Mouse (Mus musculus): ENCODE data around the gene Ccr6. TPM values are rescaled to one million over a fixed set of nuclear protein-coding genes. Genes with fewer than 3 reads are reported as not detected.
A peak's percentile ranks its signal among the peaks of the same experiment; 100 is the strongest.
"Not testable (repeated sequence)": the region's sequence is repeated elsewhere in the genome, so short reads cannot be mapped to it uniquely, and the experiment has no call there.

The Ccr6 gene
- not detected for total RNA-seq (2021)
- long read RNA-seq, experiment 1, result 0 reads
- long read RNA-seq, experiment 2, result 0 reads

- H3K4me3 ChIP-seq, result no peak within 1 kb of the TSS
- no peak within 1 kb of the TSS for H3K27ac ChIP-seq
- intact Hi-C loops (cut with DNase I), result no loop called here
- no peak for TF ChIP-seq CTCF (IDR thresholded peaks at IDR 0.05)
- no peak for DNase-seq (ENCODE audit: extremely low spot score in 1 of 2, low spot score in 2 of 2)
Measured at GRCm38 (mm10) chr17:8235743-8236142, at the start of gene Ccr6. Gene Ccr6 (plus strand): TSS chr17:8236043.

DNA sequence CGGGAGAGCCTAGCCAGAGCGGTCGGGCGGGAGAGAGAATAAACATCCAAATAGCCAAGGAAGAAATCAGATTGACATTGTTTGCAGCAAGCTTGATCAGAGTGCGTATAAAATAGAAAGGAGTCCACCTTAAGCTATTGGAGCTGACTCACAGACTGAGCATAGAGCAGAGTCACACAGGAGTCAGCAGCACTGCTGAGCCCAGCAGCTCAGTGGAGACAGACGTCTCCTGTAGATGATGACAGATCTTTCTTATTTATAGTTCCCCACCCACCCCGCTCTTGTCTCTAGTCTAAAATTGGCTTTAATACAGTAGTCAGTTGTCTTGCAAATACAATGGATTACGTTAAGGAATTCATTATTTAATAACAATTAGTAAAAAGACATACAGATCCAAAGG is 42.2 kb upstream of the Ccr6 start:
- Histone ChIP-seq H3K4me3 (no peak overlapping the region), H3K27ac (no peak overlapping the region)
- DNase-seq (ENCODE audit: extremely low spot score in 1 of 2, low spot score in 2 of 2), result no peak
- intact Hi-C loops (cut with DNase I), result no loop called here
- TF ChIP-seq CTCF (IDR thresholded peaks at IDR 0.05), result no peak

- intact Hi-C loops (cut with DNase I), result loop anchor here (5.0 kb wide), 1 partner anchor 106 kb away; no protein-coding TSS in a partner anchor
Measured at GRCm38 (mm10) chr17:8195685-8196376, 40.0 kb upstream of the Ccr6 start.

DNA sequence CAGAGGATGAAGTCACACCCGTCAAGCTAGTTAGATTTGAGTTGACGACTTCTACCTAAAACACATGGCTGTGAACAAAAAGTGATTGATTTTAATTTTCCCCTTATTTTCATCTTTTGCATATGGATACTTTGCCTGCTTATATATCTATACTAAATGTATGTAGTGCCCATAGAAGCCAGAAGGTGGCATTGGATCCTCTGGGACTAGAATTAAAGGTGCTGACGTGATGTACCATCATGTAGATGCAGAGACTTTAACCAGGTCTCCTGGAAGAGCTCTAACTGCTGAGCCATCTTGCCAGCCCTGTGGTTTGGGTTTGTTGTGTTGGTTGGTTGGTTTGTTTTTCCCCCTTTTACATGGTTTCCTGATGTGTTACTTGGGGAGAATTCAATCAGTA is 38.2 kb upstream of the Ccr6 start:
- TF ChIP-seq CTCF (IDR thresholded peaks at IDR 0.05), result peak; percentile 40
- Histone ChIP-seq H3K27ac (no peak overlapping the region), H3K4me3 (no peak overlapping the region)
- no peak for DNase-seq (ENCODE audit: extremely low spot score in 1 of 2, low spot score in 2 of 2)
- intact Hi-C loops (cut with DNase I), result loop anchor here (5.0 kb wide), 1 partner anchor 105 kb away; no protein-coding TSS in a partner anchor

More at GRCm38 (mm10) chr17:8195685-8196376, 40.0 kb upstream of the Ccr6 start:
- DNase-seq (ENCODE audit: extremely low spot score in 1 of 2, low spot score in 2 of 2), result no peak
- Histone ChIP-seq H3K27ac (no peak overlapping the region), H3K4me3 (no peak overlapping the region)
- TF ChIP-seq CTCF (IDR thresholded peaks at IDR 0.05), result no peak

DNA sequence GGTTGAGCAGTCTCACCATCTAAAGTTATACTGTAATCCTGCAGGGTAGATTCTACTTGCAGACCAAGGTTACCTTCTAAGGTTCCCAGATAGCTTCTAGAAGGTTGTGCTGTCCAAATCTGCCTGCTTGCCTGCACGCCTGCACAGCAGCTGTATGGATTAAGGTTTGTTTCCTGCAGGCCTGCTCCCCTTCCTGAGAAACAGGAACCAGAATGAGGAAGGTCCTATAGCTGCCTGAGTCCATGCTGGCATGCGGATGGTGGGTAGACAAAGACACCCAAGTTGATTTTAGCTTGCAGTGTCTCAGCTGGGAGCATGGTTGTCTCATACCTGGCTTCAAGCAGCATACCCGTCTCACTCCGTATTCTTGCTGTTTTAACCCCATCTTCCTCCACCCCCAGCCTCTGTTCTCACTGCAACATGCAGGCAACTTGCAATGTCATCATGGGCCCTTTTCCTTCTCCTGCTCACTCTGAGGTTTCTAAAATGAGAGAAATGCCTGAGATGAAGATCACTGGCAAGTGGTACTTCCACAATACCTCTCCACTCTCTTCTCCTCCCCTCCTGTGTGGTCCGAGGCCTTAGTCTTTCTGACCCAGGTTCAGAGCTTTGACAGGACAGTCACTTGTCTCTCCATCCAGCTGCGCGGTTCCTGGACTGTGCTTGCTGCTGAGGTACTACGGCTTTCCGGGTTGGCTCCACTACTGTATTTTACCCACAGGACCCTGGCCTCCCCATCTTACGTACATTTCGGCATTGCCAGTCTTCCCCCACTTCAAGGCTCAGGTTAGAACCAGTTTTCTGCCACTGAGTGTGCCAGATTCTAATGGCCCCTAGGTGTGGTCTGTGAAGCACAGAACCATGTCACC is 36.5 kb upstream of the Ccr6 start:
- peak overlapping the region; percentile 56; the same call in 1 of the 2 replicates for H3K27ac ChIP-seq
- no peak overlapping the region for H3K4me3 ChIP-seq
- intact Hi-C loops (cut with DNase I), result loop anchor here (5.0 kb wide), 1 partner anchor 103 kb away; no protein-coding TSS in a partner anchor
- TF ChIP-seq CTCF (IDR thresholded peaks at IDR 0.05), result no peak
- DNase-seq (ENCODE audit: extremely low spot score in 1 of 2, low spot score in 2 of 2), result no peak

- intact Hi-C loops (cut with DNase I), result loop anchor here (5.0 kb wide), 1 partner anchor 102 kb away; no protein-coding TSS in a partner anchor
Measured at GRCm38 (mm10) chr17:8199936-8200330, 35.9 kb upstream of the Ccr6 start.

DNA sequence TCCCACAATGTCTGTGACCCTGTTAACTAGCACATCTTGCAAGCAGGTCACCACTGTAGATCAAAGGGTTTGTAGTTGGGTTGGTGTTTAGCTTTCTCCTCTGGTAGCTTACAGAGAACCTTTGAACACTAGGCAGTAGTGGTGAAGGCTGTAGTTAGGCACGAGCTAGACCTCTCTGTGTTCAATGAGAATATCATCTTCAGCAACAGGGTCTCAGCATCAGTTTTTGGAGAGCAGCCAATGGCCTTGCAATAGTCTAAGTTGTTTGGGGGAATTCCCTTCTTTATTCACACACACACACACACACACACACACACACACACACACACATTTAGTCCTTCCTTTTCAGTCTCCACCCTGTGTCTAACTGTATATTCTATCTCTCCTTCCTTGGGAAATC is 32.4 kb upstream of the Ccr6 start:
- TF ChIP-seq CTCF (IDR thresholded peaks at IDR 0.05), result no peak
- Histone ChIP-seq H3K4me3 (no peak overlapping the region), H3K27ac (no peak overlapping the region)
- intact Hi-C loops (cut with DNase I), result no loop called here
- no peak for DNase-seq (ENCODE audit: extremely low spot score in 1 of 2, low spot score in 2 of 2)

More at GRCm38 (mm10) chr17:8199936-8200330, 35.9 kb upstream of the Ccr6 start:
- H3K27ac ChIP-seq, result no peak overlapping the region
- no peak for DNase-seq (ENCODE audit: extremely low spot score in 1 of 2, low spot score in 2 of 2)
- TF ChIP-seq CTCF (IDR thresholded peaks at IDR 0.05), result no peak
- no peak overlapping the region for H3K4me3 ChIP-seq

DNA sequence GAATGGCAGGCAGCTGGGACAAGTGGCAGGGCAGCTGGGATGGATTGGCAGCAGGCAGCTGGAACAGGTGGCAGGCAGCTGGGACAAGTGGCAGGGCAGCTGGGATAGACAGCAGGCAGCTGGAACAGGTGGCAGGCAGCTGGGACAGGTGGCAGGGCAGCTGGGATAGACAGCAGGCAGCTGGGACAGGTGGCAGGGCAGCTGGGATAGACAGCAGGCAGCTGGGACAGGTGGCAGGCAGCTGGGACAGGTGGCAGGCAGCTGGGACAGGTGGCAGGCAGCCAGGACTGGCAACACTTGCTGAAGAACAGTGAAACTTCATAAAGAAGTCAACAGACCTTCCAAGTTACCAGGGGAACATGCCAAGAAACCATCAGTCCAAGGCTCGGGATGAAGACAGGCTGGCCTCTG is 30.6 kb upstream of the Ccr6 start:
- H3K4me3 ChIP-seq; intact Hi-C loops (cut with DNase I); DNase-seq (ENCODE audit: extremely low spot score in 1 of 2, low spot score in 2 of 2); H3K27ac ChIP-seq: not testable (repeated sequence)

DNA sequence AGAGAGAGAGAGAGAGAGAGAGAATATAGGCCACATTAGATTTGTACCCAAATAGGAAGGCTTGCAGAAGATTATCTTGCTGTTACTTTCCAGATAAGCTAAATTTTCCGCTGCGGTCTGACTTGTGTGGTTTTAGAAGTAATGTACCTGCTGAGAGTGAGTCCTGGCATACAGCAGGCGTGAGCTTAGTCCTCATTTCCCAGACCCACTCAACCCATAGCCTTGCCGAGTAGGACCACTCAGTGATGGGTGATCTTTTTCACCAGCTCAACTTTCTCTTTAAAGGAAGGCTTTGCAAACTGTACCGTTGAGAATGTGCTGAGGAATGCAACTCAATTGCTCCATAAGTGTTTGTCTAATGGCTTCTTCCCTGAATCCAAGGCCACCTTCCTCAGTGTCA is 29.2 kb upstream of the Ccr6 start:
- TF ChIP-seq CTCF (IDR thresholded peaks at IDR 0.05), result no peak
- intact Hi-C loops (cut with DNase I), result no loop called here
- no peak for DNase-seq (ENCODE audit: extremely low spot score in 1 of 2, low spot score in 2 of 2)
- Histone ChIP-seq H3K4me3 (no peak overlapping the region), H3K27ac (no peak overlapping the region)

DNA sequence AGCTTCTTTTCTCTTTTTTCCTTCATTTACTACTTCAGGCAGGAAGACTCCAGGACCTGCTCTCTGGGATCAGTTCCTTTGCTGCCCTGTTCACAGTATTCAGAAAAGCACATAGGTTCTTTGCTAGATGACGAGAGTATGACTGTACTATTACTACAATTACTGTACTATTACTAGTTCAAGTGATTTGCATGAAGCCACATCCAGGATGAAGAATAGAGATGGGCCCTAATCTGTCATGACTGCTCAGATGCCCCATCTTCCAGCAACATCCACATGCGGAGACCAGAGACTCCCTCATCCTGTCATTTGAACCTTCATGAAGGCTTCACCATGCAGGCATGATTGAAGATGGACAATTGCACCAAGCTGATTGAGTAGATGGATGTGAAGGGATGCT is 26.1 kb upstream of the Ccr6 start:
- H3K27ac ChIP-seq, result no peak overlapping the region
- intact Hi-C loops (cut with DNase I), result no loop called here
- H3K4me3 ChIP-seq, result no peak overlapping the region
- no peak for TF ChIP-seq CTCF (IDR thresholded peaks at IDR 0.05)
- DNase-seq (ENCODE audit: extremely low spot score in 1 of 2, low spot score in 2 of 2), result no peak

GRCm38 (mm10) chr17:8210170-8210569 is 25.7 kb upstream of the Ccr6 start:
- no peak for DNase-seq (ENCODE audit: extremely low spot score in 1 of 2, low spot score in 2 of 2)
- no peak for TF ChIP-seq CTCF (IDR thresholded peaks at IDR 0.05)
- Histone ChIP-seq H3K4me3 (no peak overlapping the region), H3K27ac (no peak overlapping the region)
- intact Hi-C loops (cut with DNase I), result no loop called here

DNA sequence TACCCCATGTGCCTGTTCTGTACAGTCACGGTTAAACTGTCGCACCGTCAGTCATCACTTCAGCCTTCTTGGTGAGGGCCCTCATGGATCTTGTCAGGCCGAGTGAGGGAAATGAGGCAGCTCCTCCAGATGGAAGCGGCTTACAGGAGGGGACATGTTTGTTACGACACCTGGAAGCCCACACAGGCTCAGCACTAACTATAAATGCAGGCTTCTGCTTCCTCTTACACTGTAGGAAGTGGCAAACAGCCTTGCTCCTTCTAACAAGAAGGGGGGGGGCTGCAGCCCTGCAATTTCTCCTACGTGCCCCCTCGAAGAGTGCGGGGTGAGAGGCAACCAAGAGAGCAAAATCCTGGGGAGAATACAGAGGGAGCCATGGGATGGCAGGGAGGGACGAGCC is 25.2 kb upstream of the Ccr6 start:
- H3K4me3 ChIP-seq, result no peak overlapping the region
- no peak for TF ChIP-seq CTCF (IDR thresholded peaks at IDR 0.05)
- no peak overlapping the region for H3K27ac ChIP-seq
- DNase-seq (ENCODE audit: extremely low spot score in 1 of 2, low spot score in 2 of 2), result no peak
- intact Hi-C loops (cut with DNase I), result no loop called here
